In genomic region chr1:37610242-37610641, GRCm38 (mm10) we compare ENCODE assay signal across 28 mouse cellular contexts.
A peak's percentile ranks its signal among the peaks of the same experiment; 100 is the strongest.
DNase-seq lines count a peak whose midpoint lies in the region; ATAC-seq and TF ChIP-seq lines count a peak whose summit lies in the region.
"Had no signal": no experiment of that assay in that cellular context is flagged by ENCODE, and none has a peak within 500 bp of the region (broad histone marks: within the 10 kb centered on the region; RNA-seq: fewer than 3 reads in every experiment).

No protein-coding gene starts in this region.

- no peak for ATAC-seq in limb, embryonic 14.5 days (ENCODE audit: low FRiP score, low read depth)
- ATAC-seq in limb, embryonic 15.5 days (ENCODE audit: insufficient number of reproducible peaks, low FRiP score, low TSS enrichment, low read depth): no peak
- no peak for ATAC-seq in stomach, postnatal 0 days (ENCODE audit: low FRiP score, low TSS enrichment)
- ATAC-seq in midbrain, embryonic 16.5 days: no peak
- no peak for ATAC-seq in kidney, embryonic 16.5 days (ENCODE audit: low FRiP score, low TSS enrichment)
- ATAC-seq: CD4-positive, CD25-positive, alpha-beta regulatory T cell, adult 4 months; forebrain, embryonic 14.5 days; forebrain, postnatal 0 days; Patski had no signal

- no peaks in the 10 kb centered on the region for H3K36me3 ChIP-seq in limb, embryonic 14.5 days (ENCODE audit: control insufficient read depth, insufficient read depth, low read length)
- no peaks in the 10 kb centered on the region for H3K36me3 ChIP-seq in limb, embryonic 10.5 days
- no peaks in the 10 kb centered on the region for H3K36me3 ChIP-seq in testis, adult 2 months (ENCODE audit: control insufficient read depth, insufficient read depth, low read length)
- no peaks in the 10 kb centered on the region for H3K36me3 ChIP-seq in limb, embryonic 15.5 days
- H3K36me3 ChIP-seq in stomach, postnatal 0 days (ENCODE audit: control insufficient read depth, insufficient read depth, low read length): no peaks in the 10 kb centered on the region
- H3K36me3 ChIP-seq in midbrain, embryonic 16.5 days (ENCODE audit: control insufficient read depth, insufficient read depth, low read length): no peaks in the 10 kb centered on the region
- H3K36me3 ChIP-seq in kidney, embryonic 16.5 days (ENCODE audit: insufficient read depth, low read length): no peaks in the 10 kb centered on the region
- H3K36me3 ChIP-seq: embryonic facial prominence, embryonic 12.5 days; embryonic facial prominence, embryonic 15.5 days; heart, embryonic 10.5 days; heart, embryonic 13.5 days had no signal

- H3K4me2 ChIP-seq in limb, embryonic 14.5 days (replicated peaks; ENCODE audit: low read depth, low read length, severe bottlenecking): no peak overlapping the region
- H3K4me2 ChIP-seq in limb, embryonic 15.5 days: no peak overlapping the region
- no peak overlapping the region for H3K4me2 ChIP-seq in stomach, postnatal 0 days (replicated peaks; ENCODE audit: low read depth)
- H3K4me2 ChIP-seq in midbrain, embryonic 16.5 days (ENCODE audit: low read length): no peak overlapping the region
- H3K4me2 ChIP-seq in kidney, embryonic 16.5 days (replicated peaks; ENCODE audit: low read depth, low read length): no peak overlapping the region
- H3K4me2 ChIP-seq: embryonic facial prominence, embryonic 12.5 days; embryonic facial prominence, embryonic 15.5 days; heart, embryonic 13.5 days; hindbrain, embryonic 14.5 days had no signal

- TF ChIP-seq EP300 in stomach, postnatal 0 days (optimal IDR thresholded peaks at IDR 0.05): no peak

- peaks cover 13% of the 10 kb centered on the region; the same call in 1 of the 2 replicates for H3K4me1 ChIP-seq in limb, embryonic 14.5 days (ENCODE audit: control insufficient read depth, insufficient read depth, low read length)
- peaks cover 31% of the 10 kb centered on the region for H3K4me1 ChIP-seq in limb, embryonic 10.5 days
- peaks cover 10% of the 10 kb centered on the region for H3K4me1 ChIP-seq in testis, adult 2 months (ENCODE audit: control insufficient read depth, insufficient read depth, low read length)
- H3K4me1 ChIP-seq in limb, embryonic 15.5 days: peaks cover 33% of the 10 kb centered on the region
- H3K4me1 ChIP-seq in stomach, postnatal 0 days (replicated peaks; ENCODE audit: control insufficient read depth, insufficient read depth): peaks cover 5% of the 10 kb centered on the region; the same call in 1 of the 2 replicates
- no peaks in the 10 kb centered on the region for H3K4me1 ChIP-seq in midbrain, embryonic 16.5 days (ENCODE audit: control insufficient read depth, insufficient read depth, low read length)
- H3K4me1 ChIP-seq in kidney, embryonic 16.5 days (ENCODE audit: insufficient read depth, low read length): peaks cover 16% of the 10 kb centered on the region

- H3K9me3 ChIP-seq in limb, embryonic 14.5 days (ENCODE audit: control insufficient read depth, low read length): no peaks in the 10 kb centered on the region
- H3K9me3 ChIP-seq in limb, embryonic 10.5 days (replicated peaks): no peaks in the 10 kb centered on the region
- H3K9me3 ChIP-seq in limb, embryonic 15.5 days: no peaks in the 10 kb centered on the region
- H3K9me3 ChIP-seq in stomach, postnatal 0 days (ENCODE audit: control insufficient read depth, low read length): no peaks in the 10 kb centered on the region
- no peaks in the 10 kb centered on the region for H3K9me3 ChIP-seq in midbrain, embryonic 16.5 days (replicated peaks; ENCODE audit: control insufficient read depth, low read length, poor library complexity, severe bottlenecking)
- no peaks in the 10 kb centered on the region for H3K9me3 ChIP-seq in kidney, embryonic 16.5 days (ENCODE audit: low read length)
- H3K9me3 ChIP-seq: embryonic facial prominence, embryonic 12.5 days; embryonic facial prominence, embryonic 15.5 days; heart, embryonic 10.5 days; heart, embryonic 13.5 days had no signal

- DNase-seq in limb, embryonic 14.5 days (ENCODE audit: low spot score): no peak
- DNase-seq in limb, embryonic 10.5 days (ENCODE audit: low spot score): no peak
- no peak for DNase-seq in testis, postnatal 14 days (ENCODE audit: low spot score)
- DNase-seq in stomach, postnatal 0 days (ENCODE audit: low spot score): no peak
- DNase-seq: adrenal gland, adult 2 months; adrenal gland, postnatal 14 days; cerebellum, adult 11 months; cerebellum, adult 2 months; cerebellum, adult 9-11 months; cerebellum, postnatal 25 days; forebrain, postnatal 0 days; gastrocnemius, adult 2 months; gastrocnemius, postnatal 14 days; heart, adult 18-20 months; heart, postnatal 14 days; heart, postnatal 4 days had no signal

- no peaks in the 10 kb centered on the region for H3K27me3 ChIP-seq in limb, embryonic 14.5 days (ENCODE audit: control insufficient read depth, insufficient read depth, low read length)
- H3K27me3 ChIP-seq in limb, embryonic 10.5 days (ENCODE audit: low read depth, poor library complexity, severe bottlenecking): no peaks in the 10 kb centered on the region
- no peaks in the 10 kb centered on the region for H3K27me3 ChIP-seq in testis, adult 2 months (ENCODE audit: control insufficient read depth, insufficient read depth, low read length)
- no peaks in the 10 kb centered on the region for H3K27me3 ChIP-seq in limb, embryonic 15.5 days
- no peaks in the 10 kb centered on the region for H3K27me3 ChIP-seq in stomach, postnatal 0 days (ENCODE audit: control insufficient read depth, insufficient read depth, low read length)
- H3K27me3 ChIP-seq in midbrain, embryonic 16.5 days (ENCODE audit: control insufficient read depth, insufficient read depth, low read depth, low read length): no peaks in the 10 kb centered on the region
- H3K27me3 ChIP-seq in kidney, embryonic 16.5 days (ENCODE audit: insufficient read depth, low read length): no peaks in the 10 kb centered on the region
- H3K27me3 ChIP-seq: embryonic facial prominence, embryonic 12.5 days; embryonic facial prominence, embryonic 15.5 days; heart, embryonic 13.5 days; Patski had no signal

- WGBS in limb, embryonic 14.5 days: 78% methylated on average over 4 of the region's 4 CpGs
- WGBS in limb, embryonic 10.5 days: 95% methylated on average over 4 of the region's 4 CpGs
- 58% methylated on average over 4 of the region's 4 CpGs for WGBS in limb, embryonic 15.5 days
- WGBS in stomach, postnatal 0 days: 26% methylated on average over 4 of the region's 4 CpGs
- 72% methylated on average over 4 of the region's 4 CpGs for WGBS in midbrain, embryonic 16.5 days
- WGBS in kidney, embryonic 16.5 days: 60% methylated on average over 4 of the region's 4 CpGs

- H3K9ac ChIP-seq in limb, embryonic 14.5 days (ENCODE audit: low read depth, low read length, severe bottlenecking): no peak overlapping the region
- H3K9ac ChIP-seq in limb, embryonic 15.5 days: no peak overlapping the region
- H3K9ac ChIP-seq in stomach, postnatal 0 days (ENCODE audit: low read length): no peak overlapping the region
- H3K9ac ChIP-seq in midbrain, embryonic 16.5 days (ENCODE audit: low read depth, low read length): no peak overlapping the region
- H3K9ac ChIP-seq in kidney, embryonic 16.5 days (replicated peaks; ENCODE audit: low read length): no peak overlapping the region
- H3K9ac ChIP-seq: embryonic facial prominence, embryonic 12.5 days; embryonic facial prominence, embryonic 15.5 days; forebrain, postnatal 0 days; heart, embryonic 13.5 days; hindbrain, embryonic 14.5 days had no signal

- H3K27ac ChIP-seq in limb, embryonic 14.5 days (replicated peaks; ENCODE audit: low read depth, low read length): peak overlapping the region; percentile 3; the same call in 1 of the 2 replicates
- no peak overlapping the region for H3K27ac ChIP-seq in limb, embryonic 10.5 days
- H3K27ac ChIP-seq in testis, adult 2 months (ENCODE audit: control insufficient read depth, insufficient read depth, low read depth, low read length): no peak overlapping the region
- peak overlapping the region; percentile 55 for H3K27ac ChIP-seq in limb, embryonic 15.5 days
- H3K27ac ChIP-seq in stomach, postnatal 0 days (replicated peaks): peak overlapping the region; percentile 9; the same call in 1 of the 2 replicates
- no peak overlapping the region for H3K27ac ChIP-seq in midbrain, embryonic 16.5 days (ENCODE audit: low read length)
- no peak overlapping the region for H3K27ac ChIP-seq in kidney, embryonic 16.5 days (ENCODE audit: low read length)
- H3K27ac ChIP-seq: embryonic facial prominence, embryonic 12.5 days; embryonic facial prominence, embryonic 15.5 days; gastrocnemius, adult 2 months; heart, embryonic 10.5 days; heart, embryonic 13.5 days; hindbrain, embryonic 14.5 days had no signal

- no peak for TF ChIP-seq POLR2A in limb, embryonic 14.5 days (IDR thresholded peaks at IDR 0.05; ENCODE audit: borderline replicate concordance, extremely low read depth, insufficient read depth, insufficient read length)
- TF ChIP-seq POLR2A in testis, adult 2 months (IDR thresholded peaks at IDR 0.05; ENCODE audit: control insufficient read depth, low read depth, low read length): no peak

- H3K4me3 ChIP-seq in limb, embryonic 14.5 days (replicated peaks; ENCODE audit: low read length): no peak overlapping the region
- no peak overlapping the region for H3K4me3 ChIP-seq in limb, embryonic 10.5 days
- H3K4me3 ChIP-seq in testis, adult 2 months (ENCODE audit: control insufficient read depth, low read depth, low read length): peak overlapping the region; percentile 28
- H3K4me3 ChIP-seq in limb, embryonic 15.5 days: no peak overlapping the region
- H3K4me3 ChIP-seq in stomach, postnatal 0 days (ENCODE audit: low read depth, low read length): no peak overlapping the region
- H3K4me3 ChIP-seq in midbrain, embryonic 16.5 days (ENCODE audit: low read depth, low read length): no peak overlapping the region
- no peak overlapping the region for H3K4me3 ChIP-seq in kidney, embryonic 16.5 days (ENCODE audit: low read length)
- H3K4me3 ChIP-seq: embryonic facial prominence, embryonic 12.5 days; embryonic facial prominence, embryonic 15.5 days; gastrocnemius, adult 2 months; heart, embryonic 10.5 days; heart, embryonic 13.5 days had no signal

- no peak for TF ChIP-seq CTCF in testis, adult 2 months (IDR thresholded peaks at IDR 0.05; ENCODE audit: control insufficient read depth, insufficient read depth, insufficient replicate concordance, low read depth, low read length)
- TF ChIP-seq CTCF in stomach, postnatal 0 days (IDR thresholded peaks at IDR 0.05; ENCODE audit: low read depth): no peak

Comparison
In these comparisons a context has a peak if more than half of its experiments do, and no peak if none do; other contexts are left out.
1. H3K27ac ChIP-seq: peak in limb, embryonic 14.5 days (single experiment), limb, embryonic 15.5 days (single experiment) and stomach, postnatal 0 days (single experiment); none in limb, embryonic 10.5 days (single experiment), testis, adult 2 months (single experiment), midbrain, embryonic 16.5 days (single experiment) and kidney, embryonic 16.5 days (single experiment).